Mouse (Mus musculus): ENCODE results near the gene Smurf2.

Smurf2 gene

GRCm38 (mm10) chr11:106907253-106907652 is 13.3 kb downstream of the Smurf2 start:
- DNase-seq (ENCODE audit: low spot score) = no peak

- no peak for DNase-seq (ENCODE audit: low spot score)
These were observed 14.8 kb downstream of the Smurf2 start for GRCm38 (mm10) chr11:106905707-106906106.

- DNase-seq (ENCODE audit: low spot score) = no peak
These were observed 20.7 kb downstream of the Smurf2 start for GRCm38 (mm10) chr11:106899804-106900203.

DNA sequence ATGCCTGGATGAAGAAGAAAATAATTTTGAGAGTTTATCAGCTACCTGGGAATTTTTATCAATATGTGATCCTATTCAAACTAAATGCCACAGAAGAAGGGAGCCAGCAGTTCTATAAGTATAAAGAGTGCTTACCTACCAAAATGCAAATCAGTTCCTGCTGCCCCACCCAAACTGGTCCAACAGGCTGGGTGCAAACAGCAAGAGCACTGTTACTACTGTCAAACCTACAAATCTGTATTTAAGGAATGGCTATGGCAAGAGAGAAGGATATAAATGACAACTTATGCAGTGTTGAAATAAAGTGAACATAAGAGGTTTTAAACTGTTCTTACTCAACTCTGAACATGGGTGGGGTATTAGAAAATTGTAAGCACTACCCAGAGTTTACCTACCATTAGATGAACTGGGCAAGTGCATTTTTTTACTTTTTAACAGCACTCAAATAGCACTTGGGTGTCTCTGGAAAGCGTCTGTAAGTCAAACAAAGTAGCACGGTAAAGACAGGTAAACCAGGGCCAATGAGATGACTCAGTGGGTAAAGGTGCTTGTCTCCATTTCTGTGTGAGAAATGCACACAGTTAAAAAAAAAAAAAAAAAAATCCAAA is 23.9 kb downstream of the Smurf2 start:
- peak; percentile 69 for DNase-seq (ENCODE audit: low spot score)

GRCm38 (mm10) chr11:106883656-106884055 is 36.9 kb downstream of the Smurf2 start:
- DNase-seq (ENCODE audit: low spot score) = no peak

DNA sequence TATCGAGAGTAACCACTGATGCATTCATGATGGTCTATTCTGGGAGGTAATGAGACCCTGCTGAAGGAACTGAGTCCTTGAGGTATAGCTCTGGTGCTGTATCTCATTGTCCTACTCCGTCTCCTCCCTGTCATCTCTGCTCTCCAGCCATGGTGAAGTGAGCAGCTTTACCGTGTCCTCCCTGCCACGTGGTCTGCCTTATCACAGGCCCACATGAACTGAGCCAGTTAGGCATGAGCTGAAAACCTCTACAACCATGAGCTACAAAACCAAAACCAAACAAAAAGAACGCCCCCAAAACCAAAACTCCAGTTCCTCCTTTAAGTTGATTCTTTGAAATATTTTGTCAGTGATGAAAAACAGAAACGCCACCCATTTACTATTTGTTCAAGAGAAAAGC is 47.9 kb downstream of the Smurf2 start:
- no peak for DNase-seq (ENCODE audit: low spot score)

GRCm38 (mm10) chr11:106851438-106851837 is 69.1 kb downstream of the Smurf2 start:
- peak; percentile 11 for DNase-seq (ENCODE audit: low spot score)

DNA sequence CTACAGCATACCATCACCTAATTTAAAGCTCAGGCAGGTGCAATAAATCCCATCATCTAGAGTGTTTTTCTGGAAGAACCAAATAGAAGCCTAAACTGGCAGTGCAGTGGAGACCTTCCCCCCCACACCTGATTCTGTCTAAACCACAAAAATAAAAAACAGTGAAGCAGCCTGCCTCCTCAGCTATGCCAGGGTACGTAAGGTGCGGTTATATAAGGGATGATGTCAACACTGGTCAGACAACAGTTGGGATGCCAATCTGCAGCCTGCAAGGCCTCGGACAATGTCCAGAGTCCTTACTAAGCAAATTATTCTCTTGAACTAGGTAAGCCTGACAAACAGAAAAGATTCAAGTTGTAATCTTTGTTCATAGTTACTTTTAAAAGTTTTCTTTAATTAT is 78.5 kb downstream of the Smurf2 start:
- no peak for DNase-seq (ENCODE audit: low spot score)

DNA sequence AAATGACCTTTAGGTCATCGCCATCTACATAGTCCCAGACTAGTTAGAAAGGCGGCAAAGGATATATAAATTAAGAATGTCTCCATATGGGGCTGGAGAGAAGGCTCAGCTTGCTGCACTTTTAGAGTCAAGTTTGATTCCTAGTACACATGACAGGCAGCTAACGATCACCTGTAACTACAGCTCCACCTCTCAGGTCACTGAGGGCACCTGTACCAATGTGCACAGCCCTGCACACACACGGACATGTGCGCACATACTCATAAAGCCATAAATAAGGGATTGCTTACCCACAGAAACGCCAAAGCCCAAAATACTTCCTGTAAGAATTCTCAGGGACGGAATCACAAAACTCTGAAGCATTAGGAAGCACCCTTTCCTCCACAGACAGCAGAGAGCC is 92.4 kb downstream of the Smurf2 start:
- DNase-seq (ENCODE audit: low spot score) = no peak

DNA sequence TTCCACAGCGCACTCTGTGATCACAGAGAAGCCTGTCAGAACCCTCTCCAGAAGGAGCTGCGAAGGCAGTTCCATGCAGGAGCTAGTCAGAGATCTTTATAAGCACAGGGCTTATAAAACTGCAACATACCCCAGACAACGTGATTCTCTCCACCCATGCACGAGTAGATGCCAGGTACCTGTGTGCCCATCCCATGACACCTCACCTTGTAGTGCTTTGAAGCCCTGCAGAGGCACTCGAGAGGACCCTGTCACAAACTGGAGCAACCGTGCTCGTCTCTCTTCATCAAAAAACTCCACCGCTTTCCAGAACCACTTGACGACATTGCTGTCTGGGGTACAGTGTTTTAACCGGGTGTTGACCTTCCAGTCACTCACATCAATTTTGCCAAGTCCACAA is 96.1 kb downstream of the Smurf2 start:
- DNase-seq (ENCODE audit: low spot score) = no peak

- no peak for DNase-seq (ENCODE audit: low spot score)
These were observed 96.8 kb downstream of the Smurf2 start for GRCm38 (mm10) chr11:106823741-106824140.

- DNase-seq (ENCODE audit: low spot score) = no peak
These were observed 97.6 kb downstream of the Smurf2 start for GRCm38 (mm10) chr11:106822911-106823310.

GRCm38 (mm10) chr11:106822491-106822890 is 98.0 kb downstream of the Smurf2 start:
- no peak for DNase-seq (ENCODE audit: low spot score)

DNA sequence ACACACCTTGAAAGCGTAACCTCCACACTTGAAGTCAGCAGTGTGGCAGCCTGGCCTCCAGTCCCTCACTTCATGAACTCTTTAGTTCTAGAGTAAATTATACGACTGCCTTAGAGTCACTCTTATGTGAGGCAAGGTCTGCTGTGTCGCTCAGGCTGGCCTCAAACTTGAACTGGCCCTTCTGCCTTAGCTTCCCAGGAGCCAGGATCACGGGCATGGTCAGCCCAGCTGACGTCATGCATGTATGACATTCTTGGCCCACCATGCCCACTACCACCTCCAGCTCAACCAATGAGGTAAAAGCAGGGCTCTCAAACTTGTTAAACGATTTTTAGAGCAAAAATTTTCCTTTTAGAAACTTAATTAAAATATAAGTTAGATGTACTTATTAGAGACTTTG is 99.1 kb downstream of the Smurf2 start:
- no peak for DNase-seq (ENCODE audit: low spot score)

DNA sequence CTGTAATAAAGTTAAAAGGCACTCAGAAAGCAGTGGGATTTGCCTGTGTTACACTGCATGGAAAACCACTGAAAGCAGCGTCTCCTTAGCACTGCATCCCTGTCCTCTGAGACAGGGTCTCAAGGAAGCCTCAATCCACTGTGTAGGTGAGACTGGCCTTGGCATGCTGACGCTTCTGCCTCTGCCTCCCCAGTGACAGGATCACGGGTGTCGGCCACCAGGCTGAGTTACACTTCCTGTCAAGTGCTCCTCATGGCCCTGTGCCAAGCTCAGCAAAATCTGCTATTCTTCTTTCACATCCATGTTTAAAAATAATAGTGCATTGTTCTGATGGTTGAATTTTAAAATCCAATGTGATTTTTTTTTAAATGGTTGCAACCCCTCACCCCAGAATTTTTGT is 99.5 kb downstream of the Smurf2 start:
- DNase-seq (ENCODE audit: low spot score) = peak; percentile 57

GRCm38 (mm10) chr11:106820252-106820651 is 100.3 kb downstream of the Smurf2 start:
- DNase-seq (ENCODE audit: low spot score) = no peak

DNA sequence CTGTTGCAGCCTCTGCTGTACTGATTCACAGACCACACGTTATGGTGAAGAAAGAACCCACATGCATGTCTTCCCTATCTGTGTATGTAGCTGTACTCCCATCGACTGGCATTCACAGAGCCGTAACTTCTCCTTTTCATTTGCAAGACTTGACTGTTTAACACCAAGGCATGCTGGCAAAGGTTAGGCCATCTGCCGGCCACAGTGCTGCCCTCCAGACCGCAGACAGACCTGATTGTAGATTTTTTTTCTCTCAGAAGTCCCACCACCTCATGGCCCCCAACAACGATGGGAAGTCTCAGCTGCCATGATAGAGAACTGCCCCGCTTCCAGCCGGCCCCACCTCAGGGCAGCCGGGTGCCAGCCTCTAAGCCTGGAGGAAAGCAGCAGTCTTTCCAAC is 100.9 kb downstream of the Smurf2 start:
- no peak for DNase-seq (ENCODE audit: low spot score)

DNA sequence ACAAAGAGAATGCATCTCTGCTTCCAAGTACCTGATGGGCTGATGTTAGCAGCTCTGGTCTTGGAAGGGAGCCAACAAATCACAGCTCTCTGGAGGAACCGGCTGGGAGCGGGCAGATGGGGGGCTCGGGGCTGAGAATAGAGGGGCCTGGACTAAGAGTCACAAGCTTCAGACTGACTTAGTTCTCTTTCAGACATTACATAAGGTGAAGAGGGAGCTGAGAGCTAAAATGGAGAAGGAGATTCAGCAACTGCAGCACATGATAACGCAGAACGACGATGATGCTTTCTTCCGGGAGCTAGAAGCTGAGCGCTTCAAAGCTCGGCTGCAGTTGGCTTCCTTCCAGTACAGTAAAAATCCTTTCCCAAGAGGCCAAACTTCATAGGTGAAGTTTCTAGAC is 102.2 kb downstream of the Smurf2 start:
- DNase-seq (ENCODE audit: low spot score) = no peak

- DNase-seq (ENCODE audit: low spot score) = no peak
These were observed 102.7 kb downstream of the Smurf2 start for GRCm38 (mm10) chr11:106817808-106818207.

DNA sequence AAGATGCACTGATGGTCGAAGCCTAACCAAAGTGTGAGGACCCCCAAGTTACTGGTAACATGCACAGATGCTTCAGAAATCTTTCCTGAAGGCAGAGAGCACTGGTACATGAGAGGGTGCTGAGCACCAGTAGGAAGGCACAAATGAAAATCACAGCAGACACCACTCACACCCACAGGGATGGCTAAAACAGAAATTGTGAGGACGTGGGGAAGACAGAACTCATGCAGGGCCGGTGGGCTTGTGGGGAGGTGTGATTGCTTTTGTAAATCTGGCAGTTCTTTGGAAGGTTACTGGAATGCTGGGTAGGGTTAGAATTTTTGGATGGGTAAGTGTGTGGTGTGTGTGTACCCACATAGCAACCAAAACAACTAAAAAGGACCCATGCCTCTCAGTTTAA is 103.4 kb downstream of the Smurf2 start:
- no peak for DNase-seq (ENCODE audit: low spot score)

DNA sequence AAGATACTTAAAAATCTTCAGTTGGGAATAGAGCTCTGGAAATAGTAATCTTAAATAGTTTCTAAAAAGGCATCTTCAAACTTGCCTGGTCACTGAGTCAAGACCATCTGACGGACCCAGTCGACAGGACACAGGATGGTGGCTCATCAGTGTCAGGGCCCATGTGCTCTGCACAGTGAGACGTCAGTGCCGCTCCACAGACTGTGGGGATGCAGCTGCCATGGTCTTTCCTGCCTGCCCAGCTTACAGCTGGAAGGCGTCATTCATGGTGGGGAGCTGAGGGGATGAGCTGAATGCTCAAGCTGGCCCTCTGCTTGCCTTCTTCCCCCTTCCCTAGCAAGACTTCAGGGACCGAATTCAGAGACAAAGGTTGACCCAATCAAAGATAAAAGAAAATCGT is 104.2 kb downstream of the Smurf2 start:
- no peak for DNase-seq (ENCODE audit: low spot score)

DNA sequence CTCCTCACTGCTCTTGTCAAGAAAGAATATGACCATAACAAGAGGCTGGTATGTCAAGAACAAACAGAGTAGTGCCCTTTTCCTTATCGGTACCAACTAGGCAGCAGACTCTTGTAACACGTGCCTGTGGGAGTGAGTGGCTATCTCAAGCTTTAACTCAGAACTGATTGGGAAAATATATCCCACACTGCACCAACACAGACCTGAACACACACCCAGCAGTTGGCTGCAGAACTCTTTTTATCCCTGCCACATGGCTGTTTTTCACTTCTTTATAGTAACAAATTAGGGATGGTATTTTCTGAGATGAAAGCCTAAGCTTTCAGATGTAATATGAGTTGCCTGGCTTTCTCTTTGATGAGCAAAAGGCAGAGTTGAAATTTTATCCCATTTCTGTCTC is 104.8 kb downstream of the Smurf2 start:
- DNase-seq (ENCODE audit: low spot score) = no peak

DNA sequence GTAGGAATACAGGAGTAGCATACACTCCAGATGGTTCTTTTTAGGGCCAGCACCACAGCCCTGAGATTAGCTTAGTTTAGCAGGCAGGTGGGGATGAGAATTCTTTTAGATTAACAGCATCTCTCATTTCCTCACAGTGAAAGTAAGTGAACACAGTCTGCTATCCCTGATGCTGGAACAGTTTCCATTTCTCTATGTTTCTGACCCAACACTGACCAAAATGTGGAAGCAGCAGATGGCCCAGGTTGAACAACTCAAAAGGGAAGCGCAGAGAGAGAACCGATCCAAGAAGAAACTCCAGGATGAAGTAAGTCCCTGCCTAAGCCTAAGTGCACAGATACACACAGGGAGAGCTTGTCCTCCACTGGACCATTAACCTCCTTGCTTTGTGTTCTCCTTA is 105.2 kb downstream of the Smurf2 start:
- DNase-seq (ENCODE audit: low spot score) = no peak

DNA sequence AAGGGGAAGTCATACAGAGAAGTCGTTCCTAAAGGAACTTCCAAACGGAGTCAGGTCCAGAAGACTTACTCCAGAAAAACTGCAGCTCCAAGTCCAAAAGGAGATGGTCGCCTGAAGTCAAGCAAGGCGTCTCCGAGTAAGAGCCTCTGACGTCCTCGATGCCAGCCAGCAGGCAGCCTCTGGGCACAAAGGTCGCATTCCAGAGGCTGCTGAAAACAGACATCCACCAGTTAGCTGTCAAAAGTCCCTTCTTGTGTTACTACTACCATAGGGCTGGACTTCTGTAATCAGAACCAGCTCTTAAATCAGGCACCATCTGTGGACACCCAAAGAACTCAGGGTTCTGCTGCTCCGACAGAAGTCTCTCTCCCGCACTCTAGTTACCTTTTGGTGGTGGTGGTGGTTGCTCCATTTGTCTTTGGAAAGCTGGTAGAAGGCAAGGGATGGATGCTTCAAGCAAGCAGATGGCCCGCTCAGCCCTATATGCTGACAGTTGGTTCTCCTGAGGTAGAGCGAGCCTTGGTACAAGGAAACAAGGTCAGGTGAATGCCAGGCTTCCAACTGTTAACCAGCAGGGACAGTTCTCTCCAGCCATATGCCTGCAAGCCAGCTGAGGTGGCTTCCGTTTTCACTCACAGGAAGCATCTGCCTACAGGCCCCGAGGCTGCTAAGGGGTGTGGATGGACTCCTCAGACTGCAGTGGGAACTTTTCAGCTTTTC is 105.8 kb downstream of the Smurf2 start:
- no peak for DNase-seq (ENCODE audit: low spot score)
